Mouse (Mus musculus): ENCODE data around the gene C2cd4d. TPM values are rescaled to one million over a fixed set of nuclear protein-coding genes. Genes with fewer than 3 reads are reported as not detected.

Gene C2cd4d
- total RNA-seq, 2 experiments from 2014 or later: not detected

- peak; percentile 38 for ATAC-seq (ENCODE audit: poor library complexity, severe bottlenecking)
Observed at GRCm38 (mm10) chr3:94375146-94375545, 12.9 kb downstream of the C2cd4d start.

GRCm38 (mm10) chr3:94375861-94376260, 13.6 kb downstream of the C2cd4d start:
- ATAC-seq (ENCODE audit: poor library complexity, severe bottlenecking): no peak

- no peak for ATAC-seq (ENCODE audit: poor library complexity, severe bottlenecking)
Observed at GRCm38 (mm10) chr3:94377028-94377923, 15.0 kb downstream of the C2cd4d start.

GRCm38 (mm10) chr3:94379831-94380510, 17.7 kb downstream of the C2cd4d start:
- no peak for ATAC-seq (ENCODE audit: poor library complexity, severe bottlenecking)

- ATAC-seq (ENCODE audit: poor library complexity, severe bottlenecking): no peak
Observed at GRCm38 (mm10) chr3:94382308-94382707, 20.1 kb downstream of the C2cd4d start.

GRCm38 (mm10) chr3:94383476-94383875, 21.2 kb downstream of the C2cd4d start:
- ATAC-seq (ENCODE audit: poor library complexity, severe bottlenecking): no peak

GRCm38 (mm10) chr3:94386671-94387070, 24.4 kb downstream of the C2cd4d start:
- ATAC-seq (ENCODE audit: poor library complexity, severe bottlenecking): no peak

- no peak for ATAC-seq (ENCODE audit: poor library complexity, severe bottlenecking)
Observed at GRCm38 (mm10) chr3:94387391-94387790, 25.2 kb downstream of the C2cd4d start.

GRCm38 (mm10) chr3:94388047-94388446, 25.8 kb downstream of the C2cd4d start:
- peak; percentile 21 for ATAC-seq (ENCODE audit: poor library complexity, severe bottlenecking)

- no peak for ATAC-seq (ENCODE audit: poor library complexity, severe bottlenecking)
Observed at GRCm38 (mm10) chr3:94389420-94389819, 27.2 kb downstream of the C2cd4d start.

- no peak for ATAC-seq (ENCODE audit: poor library complexity, severe bottlenecking)
Observed at GRCm38 (mm10) chr3:94391001-94391400, 28.8 kb downstream of the C2cd4d start.

GRCm38 (mm10) chr3:94392128-94392527, 29.9 kb downstream of the C2cd4d start:
- no peak for ATAC-seq (ENCODE audit: poor library complexity, severe bottlenecking)

GRCm38 (mm10) chr3:94393049-94393448, 30.8 kb downstream of the C2cd4d start:
- ATAC-seq (ENCODE audit: poor library complexity, severe bottlenecking): no peak

- ATAC-seq (ENCODE audit: poor library complexity, severe bottlenecking): no peak
Observed at GRCm38 (mm10) chr3:94396336-94396735, 34.1 kb downstream of the C2cd4d start.

- no peak for ATAC-seq (ENCODE audit: poor library complexity, severe bottlenecking)
Observed at GRCm38 (mm10) chr3:94396851-94397250, 34.6 kb downstream of the C2cd4d start.

- ATAC-seq (ENCODE audit: poor library complexity, severe bottlenecking): no peak
Observed at GRCm38 (mm10) chr3:94398217-94398616, 36.0 kb downstream of the C2cd4d start, which contains the start of gene Lingo4. Lingo4 (plus strand) TSS chr3:94398517.

GRCm38 (mm10) chr3:94398943-94399481, 36.8 kb downstream of the C2cd4d start:
- ATAC-seq (ENCODE audit: poor library complexity, severe bottlenecking): no peak

- no peak for ATAC-seq (ENCODE audit: poor library complexity, severe bottlenecking)
Observed at GRCm38 (mm10) chr3:94399663-94400310, 37.5 kb downstream of the C2cd4d start.

- no peak for ATAC-seq (ENCODE audit: poor library complexity, severe bottlenecking)
Observed at GRCm38 (mm10) chr3:94402451-94402850, 40.2 kb downstream of the C2cd4d start.

- ATAC-seq (ENCODE audit: poor library complexity, severe bottlenecking): no peak
Observed at GRCm38 (mm10) chr3:94404366-94405054, 42.3 kb downstream of the C2cd4d start.

- no peak for ATAC-seq (ENCODE audit: poor library complexity, severe bottlenecking)
Observed at GRCm38 (mm10) chr3:94405561-94405960, 43.3 kb downstream of the C2cd4d start.

All from megakaryocyte, adult 5-6 weeks (primary cell).